Mouse (Mus musculus): ENCODE data around the gene Tsen34. TPM values are rescaled to one million over a fixed set of nuclear protein-coding genes. Genes with fewer than 3 reads are reported as not detected.
"Not testable (repeated sequence)": the region's sequence is repeated elsewhere in the genome, so short reads cannot be mapped to it uniquely, and the experiment has no call there.

The Tsen34 gene
- polyA plus RNA-seq, 1 experiment from 2014 or later = 198 TPM

- H3K27ac ChIP-seq = peak overlapping the region; percentile 26; the same call in 1 of the 2 replicates
- peak overlapping the region; percentile 79 for H3K4me2 ChIP-seq
Observed at GRCm38 (mm10) chr7:3706343-3706934, 13.8 kb downstream of the Tsen34 start.

GRCm38 (mm10) chr7:3707027-3707426 lies 14.4 kb downstream of the Tsen34 start:
- no peaks in the 10 kb centered on the region for H3K27me3 ChIP-seq
- ATAC-seq (replicated peaks; ENCODE audit: insufficient number of reproducible peaks, insufficient read depth, low FRiP score, low read depth) = no peak
- H3K4me1 ChIP-seq (replicated peaks) = peaks cover 18% of the 10 kb centered on the region
- H3K27ac ChIP-seq = no peak overlapping the region
- peaks cover 19% of the 10 kb centered on the region for H3K36me3 ChIP-seq
- no peak overlapping the region for H3K9ac ChIP-seq
- no peaks in the 10 kb centered on the region for H3K9me3 ChIP-seq (replicated peaks)
- 53% methylated on average over 4 of the region's 4 CpGs for WGBS
- H3K4me2 ChIP-seq = no peak overlapping the region
- no peak overlapping the region for H3K4me3 ChIP-seq

More at GRCm38 (mm10) chr7:3706343-3706934, 13.8 kb downstream of the Tsen34 start:
- peaks cover 18% of the 10 kb centered on the region for H3K4me1 ChIP-seq (replicated peaks)
- no peaks in the 10 kb centered on the region for H3K9me3 ChIP-seq (replicated peaks)
- H3K9ac ChIP-seq = no peak overlapping the region
- H3K36me3 ChIP-seq = peaks cover 19% of the 10 kb centered on the region
- 48% methylated on average over 11 of the region's 11 CpGs for WGBS
- H3K27me3 ChIP-seq = no peaks in the 10 kb centered on the region
- H3K4me3 ChIP-seq = peak overlapping the region; percentile 79; the same call in 1 of the 2 replicates
- no peak for ATAC-seq (replicated peaks; ENCODE audit: insufficient number of reproducible peaks, insufficient read depth, low FRiP score, low read depth)

- H3K36me3 ChIP-seq = peaks cover 19% of the 10 kb centered on the region
- WGBS = 42% methylated on average over 7 of the region's 7 CpGs
- no peaks in the 10 kb centered on the region for H3K27me3 ChIP-seq
- H3K9ac ChIP-seq = no peak overlapping the region
- no peak overlapping the region for H3K27ac ChIP-seq
- ATAC-seq (replicated peaks; ENCODE audit: insufficient number of reproducible peaks, insufficient read depth, low FRiP score, low read depth) = no peak
- H3K4me2 ChIP-seq = no peak overlapping the region
- H3K4me1 ChIP-seq (replicated peaks) = peaks cover 18% of the 10 kb centered on the region
- H3K9me3 ChIP-seq (replicated peaks) = no peaks in the 10 kb centered on the region
- no peak overlapping the region for H3K4me3 ChIP-seq
Observed at GRCm38 (mm10) chr7:3707568-3708413, 15.1 kb downstream of the Tsen34 start.

GRCm38 (mm10) chr7:3708447-3708980 lies 15.9 kb downstream of the Tsen34 start:
- 46% methylated on average over 5 of the region's 5 CpGs for WGBS
- H3K27ac ChIP-seq; H3K4me3 ChIP-seq; H3K27me3 ChIP-seq; H3K9me3 ChIP-seq (replicated peaks); H3K9ac ChIP-seq; H3K4me2 ChIP-seq; ATAC-seq (replicated peaks; ENCODE audit: insufficient number of reproducible peaks, insufficient read depth, low FRiP score, low read depth): not testable (repeated sequence)
- H3K4me1 ChIP-seq (replicated peaks) = peaks cover 18% of the 10 kb centered on the region
- peaks cover 19% of the 10 kb centered on the region for H3K36me3 ChIP-seq

- H3K36me3 ChIP-seq = peaks cover 19% of the 10 kb centered on the region
- no peak overlapping the region for H3K4me2 ChIP-seq
- ATAC-seq (replicated peaks; ENCODE audit: insufficient number of reproducible peaks, insufficient read depth, low FRiP score, low read depth) = no peak
- H3K9ac ChIP-seq = no peak overlapping the region
- H3K4me1 ChIP-seq (replicated peaks) = peaks cover 18% of the 10 kb centered on the region
- H3K27me3 ChIP-seq = no peaks in the 10 kb centered on the region
- H3K9me3 ChIP-seq (replicated peaks) = no peaks in the 10 kb centered on the region
- 57% methylated on average over 1 of the region's 1 CpGs for WGBS
- no peak overlapping the region for H3K27ac ChIP-seq
- H3K4me3 ChIP-seq = no peak overlapping the region
Observed at GRCm38 (mm10) chr7:3709000-3709399, 16.3 kb downstream of the Tsen34 start.

GRCm38 (mm10) chr7:3712264-3712942 lies 19.7 kb downstream of the Tsen34 start:
- Histone ChIP-seq H3K27me3 (no peaks in the 10 kb centered on the region), H3K36me3 (0 out of 2 replicates have a peak, but pooled peaks cover 3% of the 10 kb centered on the region), H3K27ac (no peak overlapping the region), H3K9ac (no peak overlapping the region), H3K4me3 (no peak overlapping the region), H3K4me2 (no peak overlapping the region), H3K4me1 (replicated peaks) (no peaks in the 10 kb centered on the region), H3K9me3 (replicated peaks) (no peaks in the 10 kb centered on the region)
- no peak for ATAC-seq (replicated peaks; ENCODE audit: insufficient number of reproducible peaks, insufficient read depth, low FRiP score, low read depth)
- 33% methylated on average over 5 of the region's 5 CpGs for WGBS

GRCm38 (mm10) chr7:3715249-3715648 lies 22.6 kb downstream of the Tsen34 start:
- H3K9ac ChIP-seq = no peak overlapping the region
- H3K4me2 ChIP-seq = no peak overlapping the region
- H3K4me1 ChIP-seq (replicated peaks) = no peaks in the 10 kb centered on the region
- H3K36me3 ChIP-seq = no peaks in the 10 kb centered on the region
- no peak for ATAC-seq (replicated peaks; ENCODE audit: insufficient number of reproducible peaks, insufficient read depth, low FRiP score, low read depth)
- H3K27me3 ChIP-seq = no peaks in the 10 kb centered on the region
- no peaks in the 10 kb centered on the region for H3K9me3 ChIP-seq (replicated peaks)
- H3K4me3 ChIP-seq = no peak overlapping the region
- no peak overlapping the region for H3K27ac ChIP-seq
- 30% methylated on average over 1 of the region's 1 CpGs for WGBS

GRCm38 (mm10) chr7:3720268-3720667 lies 27.6 kb downstream of the Tsen34 start, which contains the start of gene Pirb:
Gene Pirb (minus strand): TSS chr7:3720391.
- not testable (repeated sequence) for H3K4me3 ChIP-seq; H3K9ac ChIP-seq; ATAC-seq (replicated peaks; ENCODE audit: insufficient number of reproducible peaks, insufficient read depth, low FRiP score, low read depth); H3K27me3 ChIP-seq; H3K36me3 ChIP-seq; H3K9me3 ChIP-seq (replicated peaks); H3K4me1 ChIP-seq (replicated peaks); H3K4me2 ChIP-seq; H3K27ac ChIP-seq
- WGBS = 27% methylated on average over 1 of the region's 3 CpGs

- not testable (repeated sequence) for ATAC-seq (replicated peaks; ENCODE audit: insufficient number of reproducible peaks, insufficient read depth, low FRiP score, low read depth); H3K9ac ChIP-seq; H3K27me3 ChIP-seq; H3K4me2 ChIP-seq; H3K4me1 ChIP-seq (replicated peaks); H3K27ac ChIP-seq; H3K9me3 ChIP-seq (replicated peaks); H3K36me3 ChIP-seq; H3K4me3 ChIP-seq
Observed at GRCm38 (mm10) chr7:3725459-3725858, 32.8 kb downstream of the Tsen34 start.

- not testable (repeated sequence) for H3K9ac ChIP-seq; H3K4me3 ChIP-seq; H3K4me1 ChIP-seq (replicated peaks); H3K27me3 ChIP-seq; ATAC-seq (replicated peaks; ENCODE audit: insufficient number of reproducible peaks, insufficient read depth, low FRiP score, low read depth); H3K4me2 ChIP-seq; H3K27ac ChIP-seq; H3K36me3 ChIP-seq; H3K9me3 ChIP-seq (replicated peaks)
- WGBS = no CpG with 5 or more reads among the region's 1 CpGs
Observed at GRCm38 (mm10) chr7:3732675-3733074, 40.0 kb downstream of the Tsen34 start.
